Mouse (Mus musculus) E14TG2a.4 (cell line): ENCODE measurements at regions not wholly inside any gene's neighbourhood (a gene's known extent, or its start where the extent isn't known, plus 50 kb on each side); places are given as distances from the start of the nearest gene placed in this dataset.

ENCODE experiments used
- CTCF ChIP-seq: conservative IDR thresholded peaks from 2 replicates; pipeline ENCODE4 v1.5.1; 2014; ENCODE audit warnings: low read length
- NANOG ChIP-seq: IDR thresholded peaks from 2 replicates; pipeline ENCODE4 v1.6.1; 2014; ENCODE audit warnings: borderline replicate concordance, low read length, mixed read lengths
- POU5F1 ChIP-seq: IDR thresholded peaks from 2 replicates; pipeline ENCODE4 v1.6.1; 2014; ENCODE audit warnings: low read length, borderline replicate concordance

DNA sequence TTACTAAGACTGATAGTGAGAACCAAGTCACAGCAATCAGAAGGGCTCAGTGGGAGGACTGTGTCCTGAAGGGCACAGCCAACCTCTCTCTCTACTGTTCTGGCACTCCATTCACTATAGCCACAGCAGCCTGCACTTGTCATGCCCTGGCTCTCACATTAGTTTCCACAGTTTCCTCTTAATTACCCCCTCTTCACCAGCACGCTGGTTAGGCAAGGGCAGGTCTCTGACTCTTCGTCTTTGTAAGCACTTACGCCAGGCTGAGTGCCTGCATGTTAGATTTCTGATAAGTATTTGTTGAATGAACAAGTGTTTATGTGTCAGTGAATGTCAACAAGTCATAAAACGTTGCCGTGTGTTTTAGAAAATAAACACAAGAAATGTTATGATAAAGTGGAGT is 116.2 kb upstream of the Lrig1 start:
- TF ChIP-seq CTCF: no peak
- no peak for TF ChIP-seq NANOG
- no peak for TF ChIP-seq POU5F1
